Mouse (Mus musculus): Measurements from ENCODE around the gene Fam160b1.

GRCm38 (mm10) chr19:57354050-57354449 lies 6.4 kb upstream of the Fam160b1 start:
- no peak for TF ChIP-seq CTCF (IDR thresholded peaks at IDR 0.05)
- TF ChIP-seq EP300 (IDR thresholded peaks at IDR 0.05): no peak
